Mouse (Mus musculus): ENCODE results near the gene Gm5934. TPM values are rescaled to one million over a fixed set of nuclear protein-coding genes. Genes with fewer than 3 reads are reported as not detected.
"Not testable (repeated sequence)": the region's sequence is repeated elsewhere in the genome, so short reads cannot be mapped to it uniquely, and the experiment has no call there.

Gene Gm5934
- polyA plus RNA-seq (2015; fragmentation: Nextera tagmentation; extraction: Ambion mirVana): not detected in 2 replicates

- 75% methylated on average over 5 of the region's 5 CpGs for WGBS
- not testable (repeated sequence) for H3K4me2 ChIP-seq (ENCODE audit: low read length); H3K9me3 ChIP-seq (replicated peaks; ENCODE audit: low read length); H3K36me3 ChIP-seq (ENCODE audit: insufficient read depth, low read length); H3K4me1 ChIP-seq (replicated peaks; ENCODE audit: insufficient read depth, low read length); H3K27ac ChIP-seq; ATAC-seq (replicated peaks; ENCODE audit: low FRiP score, low read depth); H3K4me3 ChIP-seq (replicated peaks; ENCODE audit: low read depth, low read length); H3K9ac ChIP-seq (ENCODE audit: low read depth, low read length); H3K27me3 ChIP-seq (ENCODE audit: insufficient read depth, low read length); DNase-seq (ENCODE audit: low spot score)
These were observed at the start of gene Gm5934 for GRCm38 (mm10) chrX:24500660-24501059. Gene Gm5934 (minus strand): TSS chrX:24500760.

Other genes starting within 250 kb of the Gm5934 start
- gene Gm4297, start 74.1 kb upstream of the Gm5934 start, polyA plus RNA-seq (2015; fragmentation: Nextera tagmentation; extraction: Ambion mirVana): not detected in 2 replicates